Mouse (Mus musculus): Measurements from ENCODE around the gene Bach2. TPM values are rescaled to one million over a fixed set of nuclear protein-coding genes. Genes with fewer than 3 reads are reported as not detected.

The Bach2 gene
- total RNA-seq, 2 experiments from 2014 or later, result 13.2 to 14.4 TPM

GRCm38 (mm10) chr4:32249748-32250332 is 11.2 kb downstream of the Bach2 start:
- peak in 1 of 2 experiments; percentile 28 for DNase-seq (ENCODE audit: low spot score in 2 of 2)

- DNase-seq (ENCODE audit: low spot score in 2 of 2), result peak; percentile 16 to 29
Measured at GRCm38 (mm10) chr4:32250333-32251004, 11.9 kb downstream of the Bach2 start.

- DNase-seq (ENCODE audit: low spot score in 2 of 2), result peak in 1 of 2 experiments; percentile 29
Measured at GRCm38 (mm10) chr4:32251005-32251365, 12.4 kb downstream of the Bach2 start.

- no peak for DNase-seq (ENCODE audit: low spot score in 2 of 2)
Measured at GRCm38 (mm10) chr4:32251946-32252672, 13.5 kb downstream of the Bach2 start.

GRCm38 (mm10) chr4:32257686-32258085 is 19.1 kb downstream of the Bach2 start:
- no peak for DNase-seq (ENCODE audit: low spot score in 2 of 2)

DNA sequence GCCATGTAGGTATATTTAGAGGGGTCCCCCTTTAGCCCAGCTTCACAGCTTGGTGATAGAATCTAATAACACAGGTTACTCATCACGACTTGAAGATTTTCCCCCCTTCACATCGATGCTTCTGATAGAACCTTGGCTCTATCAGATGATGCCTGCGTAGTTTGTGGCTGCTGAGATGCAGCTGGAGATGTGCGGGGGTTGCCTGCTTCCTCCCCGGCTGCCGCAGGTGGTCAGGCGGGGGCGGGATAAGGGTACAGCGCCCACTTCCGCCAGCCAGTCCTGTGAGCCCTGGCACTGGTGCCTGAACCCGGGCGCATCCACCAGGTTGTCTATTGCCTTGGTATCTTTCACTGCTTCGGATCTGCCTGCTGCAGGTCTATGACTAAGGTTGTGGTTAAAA is 19.5 kb downstream of the Bach2 start:
- no peak for DNase-seq (ENCODE audit: low spot score in 2 of 2)

GRCm38 (mm10) chr4:32258596-32258995 is 20.0 kb downstream of the Bach2 start:
- no peak for DNase-seq (ENCODE audit: low spot score in 2 of 2)

GRCm38 (mm10) chr4:32260909-32261308 is 22.3 kb downstream of the Bach2 start:
- no peak for DNase-seq (ENCODE audit: low spot score in 2 of 2)

DNA sequence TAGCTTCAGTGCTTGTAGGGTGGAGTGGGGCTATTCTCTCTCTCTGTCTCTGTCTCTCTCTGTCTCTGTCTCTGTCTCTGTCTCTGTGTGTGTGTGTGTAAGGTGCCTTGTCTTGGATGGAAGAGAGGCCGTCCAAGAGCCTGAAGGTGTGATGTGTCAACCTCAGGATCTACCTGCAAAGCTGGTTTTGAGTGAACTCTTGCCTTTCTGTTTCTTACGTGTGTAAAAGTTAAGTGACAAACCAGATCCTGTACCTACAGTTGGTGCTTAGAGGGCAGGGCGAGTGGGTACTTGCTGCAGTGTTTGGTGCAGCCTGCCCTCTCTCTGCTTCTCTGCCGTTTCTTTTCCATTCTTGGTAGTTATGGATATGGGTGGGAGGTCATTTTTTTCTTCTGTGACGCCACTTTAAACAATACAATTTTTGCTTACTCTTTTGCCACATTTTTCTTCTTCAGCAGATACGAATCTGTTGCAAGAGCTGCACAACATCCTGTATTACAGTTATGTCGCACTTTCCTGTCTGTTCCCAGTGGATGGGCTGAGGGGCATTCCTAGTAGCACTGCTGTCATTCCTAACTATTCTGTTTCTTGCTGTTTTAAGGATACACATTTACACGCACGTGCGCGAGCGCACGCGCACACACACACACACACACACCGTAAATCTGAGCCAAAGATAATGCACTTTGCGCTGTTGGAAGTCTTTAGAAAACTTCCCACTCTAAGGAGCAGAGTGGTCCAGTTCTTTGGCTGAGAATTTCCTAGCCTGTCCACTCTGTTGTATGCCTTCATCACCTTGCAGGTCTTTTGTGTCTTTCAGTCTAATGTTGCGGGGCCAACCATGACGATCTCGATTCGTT is 24.5 kb downstream of the Bach2 start:
- no peak for DNase-seq (ENCODE audit: low spot score in 2 of 2)

DNA sequence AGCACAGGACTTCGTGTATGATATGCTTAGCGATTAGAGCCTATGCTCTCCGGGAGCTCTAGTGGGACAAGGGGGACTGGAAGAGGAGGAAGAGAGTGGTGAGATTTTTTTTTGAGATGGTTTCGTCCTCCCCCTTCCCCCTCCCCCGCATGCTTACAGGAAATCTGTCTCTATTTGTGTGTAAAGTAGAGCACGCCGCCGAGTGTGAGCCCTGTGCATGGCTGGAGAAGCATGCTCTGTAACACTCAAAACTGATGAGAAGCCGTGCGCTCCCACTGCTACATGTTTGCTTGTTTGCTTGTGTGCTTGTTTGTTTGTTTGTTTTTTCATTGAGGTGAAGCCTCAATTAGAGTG is 25.1 kb downstream of the Bach2 start:
- no peak for DNase-seq (ENCODE audit: low spot score in 2 of 2)

- no peak for DNase-seq (ENCODE audit: low spot score in 2 of 2)
Measured at GRCm38 (mm10) chr4:32264892-32265291, 26.3 kb downstream of the Bach2 start.

DNA sequence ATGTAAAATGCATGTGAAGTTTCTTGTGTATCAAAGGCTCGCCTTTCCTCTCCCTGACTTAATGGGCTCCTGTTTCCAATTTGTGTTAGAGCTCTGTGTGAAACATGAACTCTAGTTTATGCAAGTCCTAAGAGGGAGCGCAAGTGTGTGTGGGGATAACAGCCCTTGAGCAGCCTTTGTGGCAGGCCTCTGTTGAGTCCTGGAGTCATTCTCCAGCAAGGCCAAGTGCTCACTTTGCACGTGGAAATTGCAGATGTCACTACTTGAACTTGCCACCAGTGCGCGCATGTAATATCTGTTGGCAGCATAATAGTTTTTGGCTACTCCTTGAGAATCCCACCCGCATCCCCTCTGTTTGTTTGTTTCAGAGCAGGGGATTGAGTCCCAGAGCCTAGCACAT is 28.1 kb downstream of the Bach2 start:
- no peak for DNase-seq (ENCODE audit: low spot score in 2 of 2)

DNA sequence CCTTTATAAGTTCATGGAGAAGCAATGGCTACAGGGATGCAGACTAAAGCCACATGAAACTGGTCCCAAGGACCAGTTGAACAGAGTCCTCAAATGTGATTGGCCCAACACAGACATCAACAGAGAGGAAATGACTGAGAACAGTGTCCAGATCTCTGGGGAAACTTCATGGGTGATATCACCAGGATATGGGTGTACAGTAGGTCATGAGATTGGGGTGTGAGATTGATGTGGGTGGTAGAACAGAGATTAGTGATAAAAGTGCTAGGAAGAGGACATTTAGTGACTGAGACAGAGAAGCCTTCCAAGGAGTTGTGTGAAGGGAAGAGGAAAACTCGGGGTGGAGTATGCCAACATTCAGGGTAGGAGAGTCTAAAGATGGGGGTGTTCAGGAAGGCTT is 29.4 kb downstream of the Bach2 start:
- DNase-seq (ENCODE audit: low spot score in 2 of 2), result no peak

DNA sequence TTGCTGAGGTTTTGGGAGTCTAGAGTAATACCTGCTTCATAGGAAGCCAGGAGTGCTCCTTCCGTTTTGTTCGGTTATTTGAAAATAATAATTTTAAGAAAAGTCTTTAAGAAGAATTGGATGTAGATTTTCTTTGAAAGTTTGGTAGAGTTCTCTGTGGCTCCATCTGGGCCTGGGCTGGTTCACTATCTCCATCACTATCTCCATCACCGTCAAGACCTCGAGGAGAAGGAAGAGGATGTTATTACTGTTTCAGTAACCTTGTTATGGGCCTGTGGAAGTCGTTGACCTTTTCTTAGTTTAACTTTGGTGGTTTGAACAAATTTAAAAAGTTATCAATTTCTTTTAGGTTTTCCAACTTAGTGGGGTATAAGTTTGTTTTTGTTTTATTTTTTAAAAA is 33.8 kb downstream of the Bach2 start:
- DNase-seq (ENCODE audit: low spot score in 2 of 2), result no peak

DNA sequence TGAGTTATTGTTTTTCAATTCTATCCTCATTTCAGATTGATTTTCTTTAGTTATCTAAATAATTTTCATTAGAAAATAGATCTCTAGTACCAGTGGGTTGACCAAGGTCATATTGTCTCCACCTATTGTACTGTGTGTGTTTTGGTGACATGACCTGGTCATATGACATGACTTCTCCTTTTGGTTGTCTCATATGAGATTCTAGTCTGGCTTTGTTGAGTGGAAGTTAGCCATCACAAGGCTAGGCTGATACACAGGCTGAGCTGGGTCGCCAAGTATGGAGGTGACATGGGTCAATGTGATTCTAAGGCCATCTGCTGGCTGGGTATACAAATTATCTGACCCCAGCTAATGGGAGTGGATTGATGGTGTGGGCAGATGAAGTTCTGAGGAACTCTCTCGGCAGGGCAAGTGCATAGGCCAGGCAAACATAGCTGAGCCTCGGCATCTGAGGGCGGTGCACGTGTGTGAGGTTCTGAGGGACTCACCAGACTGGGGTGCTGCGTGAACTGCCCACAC is 36.2 kb downstream of the Bach2 start:
- DNase-seq (ENCODE audit: low spot score in 2 of 2), result no peak

DNA sequence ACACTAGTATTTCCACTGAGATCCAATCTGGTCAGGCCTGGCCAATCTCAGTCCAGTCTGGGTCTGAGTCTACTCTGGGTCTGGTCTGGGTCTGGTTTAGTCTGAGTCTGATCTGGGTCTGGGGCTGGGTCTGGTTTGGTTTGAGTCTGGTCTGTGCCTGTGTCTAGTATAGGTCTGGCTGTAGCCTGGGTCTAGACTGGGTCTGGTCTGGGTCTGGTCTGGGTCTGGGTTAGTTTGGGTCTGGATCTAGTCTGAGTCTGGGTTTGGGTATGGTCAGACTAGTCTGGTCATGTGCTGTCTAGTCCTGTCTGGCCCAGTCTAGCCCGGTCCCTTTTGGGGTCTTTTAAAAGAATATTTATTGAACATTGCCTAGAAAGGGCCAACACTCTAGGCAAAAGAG is 41.2 kb downstream of the Bach2 start:
- DNase-seq (ENCODE audit: low spot score in 2 of 2), result no peak

GRCm38 (mm10) chr4:32280401-32280800 is 41.8 kb downstream of the Bach2 start:
- no peak for DNase-seq (ENCODE audit: low spot score in 2 of 2)

DNA sequence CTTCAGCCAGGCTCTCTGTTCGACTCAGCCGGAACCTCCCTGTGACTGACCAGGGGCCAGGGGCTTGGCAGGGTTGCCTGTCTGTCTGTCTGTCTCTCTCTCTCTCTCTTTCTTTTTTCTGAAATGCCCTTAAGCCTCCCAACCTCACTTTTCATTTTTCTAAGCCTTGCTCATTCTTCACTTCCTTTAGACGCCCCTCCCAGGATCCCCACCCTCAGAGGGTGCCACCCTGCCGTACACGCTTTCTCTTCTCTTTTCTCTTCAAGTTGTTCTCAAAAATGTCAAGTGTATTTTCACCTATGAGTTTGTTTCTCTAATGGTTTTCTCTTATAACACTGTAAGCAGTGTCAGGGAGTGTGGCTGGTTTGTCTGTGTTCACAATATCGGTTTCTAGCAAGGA is 42.7 kb downstream of the Bach2 start:
- no peak for DNase-seq (ENCODE audit: low spot score in 2 of 2)

DNA sequence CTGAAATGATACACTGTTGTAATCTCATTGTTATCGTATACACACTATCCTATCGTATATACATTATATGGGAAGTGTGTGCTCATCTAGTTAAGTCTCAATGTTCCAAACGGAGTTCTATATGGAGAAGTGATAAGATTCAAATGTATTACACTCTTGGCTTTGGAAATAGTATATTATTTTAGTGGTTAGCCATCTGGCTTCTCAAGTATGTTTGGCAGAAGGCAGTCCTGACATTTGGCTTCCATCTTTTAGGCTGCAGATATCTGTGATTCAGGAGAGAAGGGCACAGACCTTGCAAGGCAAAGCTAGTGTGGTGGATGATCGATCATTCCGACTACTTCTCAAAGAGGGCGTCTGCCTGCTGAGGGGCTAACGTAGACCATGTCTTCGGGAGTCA is 47.8 kb downstream of the Bach2 start:
- no peak for DNase-seq (ENCODE audit: low spot score in 2 of 2)

DNA sequence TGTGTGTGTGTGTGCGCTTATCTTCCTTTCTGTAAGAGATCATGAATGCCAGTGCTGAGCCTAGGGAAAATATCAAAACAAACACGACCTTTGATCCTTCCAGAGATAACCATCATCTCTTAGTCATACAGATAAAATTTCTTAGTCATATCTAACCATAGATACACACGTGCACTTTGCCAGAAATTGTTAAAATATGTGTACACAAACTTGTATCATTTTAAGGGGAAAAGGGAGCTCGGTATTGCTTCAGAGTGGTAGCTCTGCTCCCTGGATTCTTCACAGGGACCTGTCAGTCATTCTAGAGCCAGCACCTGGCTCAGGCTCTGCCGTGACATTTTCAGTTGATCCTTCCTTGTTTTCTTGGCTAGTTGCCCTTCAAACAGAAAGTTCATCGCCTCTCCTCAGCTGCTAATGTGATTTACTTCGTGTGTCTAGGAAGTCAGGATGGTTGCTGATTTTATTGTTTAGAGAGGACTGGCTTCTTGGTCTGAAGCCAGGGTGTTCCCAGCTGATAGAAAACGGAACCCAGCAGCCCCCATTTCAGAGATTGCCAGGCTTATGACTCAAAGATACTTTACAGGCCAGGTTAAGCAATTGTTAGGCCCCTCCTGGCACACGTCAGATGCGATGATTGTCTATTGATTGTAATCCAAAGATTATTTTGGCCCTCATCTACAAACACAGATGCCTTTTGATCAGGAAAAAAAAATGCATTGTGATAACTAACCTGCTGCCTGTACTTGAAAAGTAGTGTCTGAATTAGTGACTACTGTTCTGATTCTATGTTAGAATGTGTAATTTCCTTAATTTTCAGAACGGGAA is 49.6 kb downstream of the Bach2 start:
- DNase-seq (ENCODE audit: low spot score in 2 of 2), result no peak

GRCm38 (mm10) chr4:32289845-32290244 is 51.2 kb downstream of the Bach2 start:
- DNase-seq (ENCODE audit: low spot score in 2 of 2), result no peak
